Mouse (Mus musculus) cortical plate, adult 2 months (tissue): ENCODE results near the gene Mapk11.

Experiments
- CTCF ChIP-seq: fragments of 200-500 bp; IDR thresholded peaks from 2 replicates; pipeline ENCODE4 v1.5.1; 2011; ENCODE audit warnings: mild to moderate bottlenecking, control low read depth, low read length; ENCODE audit not compliant: insufficient read depth; ENCODE audit errors: extremely low read depth
- POLR2A ChIP-seq: fragments of 200-500 bp; IDR thresholded peaks from 2 replicates; pipeline ENCODE4 v1.6.1; 2011; ENCODE audit warnings: mild to moderate bottlenecking, low read length, control low read depth; ENCODE audit not compliant: insufficient read depth; ENCODE audit errors: extremely low read depth

GRCm38 (mm10) chr15:89137378-89138045 lies 11.9 kb downstream of the Mapk11 start:
- no peak for TF ChIP-seq POLR2A
- TF ChIP-seq CTCF = no peak
